Mouse (Mus musculus) intestine, embryonic 16.5 days (tissue): Measurements from ENCODE around the gene Cc2d2a. TPM values are rescaled to one million over a fixed set of nuclear protein-coding genes. Genes with fewer than 3 reads are reported as not detected.

Experiments
- ATAC-seq: fragments of 200-750 bp; cut with Nextera tagmentation; 2 replicates; pipeline ENCODE4 v1.8.0; 2017; ENCODE audit warnings: moderate TSS enrichment, moderate library complexity
- H3K27ac ChIP-seq: fragments of 300-500 bp; sonication (generic); 2 replicates; pipeline ENCODE4 v1.5.1; 2014; ENCODE audit warnings: mild to moderate bottlenecking, low read length
- H3K27me3 ChIP-seq: fragments of 300-500 bp; sonication (generic); replicated peaks from 2 replicates; pipeline ENCODE4 v1.6.1; 2014; ENCODE audit warnings: low read length, control low read depth, mixed read lengths; ENCODE audit not compliant: control insufficient read depth, insufficient read depth
- H3K36me3 ChIP-seq: fragments of 300-500 bp; sonication (generic); 2 replicates; pipeline ENCODE4 v1.6.1; 2014; ENCODE audit warnings: low read length, control low read depth; ENCODE audit not compliant: control insufficient read depth, insufficient read depth
- H3K4me1 ChIP-seq: fragments of 300-500 bp; sonication (generic); 2 replicates; pipeline ENCODE4 v1.6.1; 2014; ENCODE audit warnings: low read length, control low read depth, mixed read lengths; ENCODE audit not compliant: control insufficient read depth, insufficient read depth
- H3K4me2 ChIP-seq: fragments of 300-500 bp; sonication (generic); 2 replicates; pipeline ENCODE4 v1.6.1; 2014; ENCODE audit warnings: low read depth, low read length, control low read depth
- H3K4me3 ChIP-seq: fragments of 300-500 bp; sonication (generic); 2 replicates; pipeline ENCODE4 v1.5.1; 2014; ENCODE audit warnings: mild to moderate bottlenecking, low read length
- H3K9ac ChIP-seq: fragments of 300-500 bp; sonication (generic); 2 replicates; pipeline ENCODE4 v1.6.1; 2014; ENCODE audit warnings: low read depth, low read length
- H3K9me3 ChIP-seq: fragments of 300-500 bp; sonication (generic); 2 replicates; pipeline ENCODE4 v1.6.1; 2016; ENCODE audit warnings: low read length, control low read depth; ENCODE audit not compliant: control insufficient read depth
- WGBS: fragments of 180-500 bp; shearing (Covaris S2); extraction: QIAGEN DNeasy Blood & Tissue Kit; methylation state at CpG from one replicate; pipeline ENCODE4 v1.1.7; 2014; 5-methylcytosine and 5-hydroxymethylcytosine counted together
- polyA plus RNA-seq: library from polyadenylated mRNA; unstranded; fragments of >200 nt; fragmentation: Nextera tagmentation; extraction: Ambion mirVana; gene quantifications from 2 replicates; pipeline ENCODE4 v1.2.1, GENCODE M21; 2015

Cc2d2a gene
- polyA plus RNA-seq: 8.1 and 8.7 TPM in 2 replicates

GRCm38 (mm10) chr5:43661997-43662961, at the start of gene Cc2d2a:
Gene Cc2d2a (plus strand): TSS chr5:43662346.
- peak within 1 kb of the TSS; percentile 79 for H3K27ac ChIP-seq

GRCm38 (mm10) chr5:43621575-43622299, 40.4 kb upstream of the Cc2d2a start:
- Histone ChIP-seq H3K4me1 (no peaks in the 10 kb centered on the region), H3K27me3 (no peaks in the 10 kb centered on the region), H3K4me2 (no peak overlapping the region), H3K9me3 (no peaks in the 10 kb centered on the region), H3K9ac (no peak overlapping the region), H3K27ac (no peak overlapping the region), H3K36me3 (no peaks in the 10 kb centered on the region), H3K4me3 (no peak overlapping the region)
- no peak for ATAC-seq
- WGBS: 71% methylated on average over 7 of the region's 7 CpGs

More at GRCm38 (mm10) chr5:43661997-43662961, at the start of gene Cc2d2a:
- Histone ChIP-seq H3K36me3 (no peaks in the 10 kb centered on the region), H3K4me3 (peak within 1 kb of the TSS; percentile 48), H3K27me3 (no peaks in the 10 kb centered on the region), H3K9me3 (no peaks in the 10 kb centered on the region), H3K4me1 (0 out of 2 replicates have a peak, but pooled peaks cover 8% of the 10 kb centered on the region), H3K4me2 (peak within 1 kb of the TSS; percentile 68), H3K9ac (peak within 1 kb of the TSS; percentile 57)
- 4% methylated on average over 19 of the region's 19 CpGs for WGBS
- ATAC-seq: peak; percentile 83

- no peaks in the 10 kb centered on the region for H3K4me1 ChIP-seq
- H3K36me3 ChIP-seq: no peaks in the 10 kb centered on the region
- 82% methylated on average over 4 of the region's 4 CpGs for WGBS
- ATAC-seq: no peak
- no peak overlapping the region for H3K4me3 ChIP-seq
- no peak overlapping the region for H3K9ac ChIP-seq
- H3K27ac ChIP-seq: no peak overlapping the region
- no peaks in the 10 kb centered on the region for H3K9me3 ChIP-seq
- no peak overlapping the region for H3K4me2 ChIP-seq
- no peaks in the 10 kb centered on the region for H3K27me3 ChIP-seq
Measured at GRCm38 (mm10) chr5:43625407-43625806, 36.7 kb upstream of the Cc2d2a start.

GRCm38 (mm10) chr5:43634071-43634601, 28.0 kb upstream of the Cc2d2a start:
- Histone ChIP-seq H3K4me3 (no peak overlapping the region), H3K4me1 (no peaks in the 10 kb centered on the region), H3K9me3 (no peaks in the 10 kb centered on the region), H3K36me3 (no peaks in the 10 kb centered on the region), H3K27ac (no peak overlapping the region), H3K9ac (no peak overlapping the region), H3K4me2 (no peak overlapping the region), H3K27me3 (no peaks in the 10 kb centered on the region)
- no peak for ATAC-seq
- WGBS: 76% methylated on average over 5 of the region's 5 CpGs

- ATAC-seq: peak; percentile 18; the same call in 1 of the 2 replicates
- no peaks in the 10 kb centered on the region for H3K4me1 ChIP-seq
- H3K27me3 ChIP-seq: no peaks in the 10 kb centered on the region
- no peak overlapping the region for H3K27ac ChIP-seq
- H3K4me2 ChIP-seq: no peak overlapping the region
- H3K9ac ChIP-seq: no peak overlapping the region
- 29% methylated on average over 9 of the region's 9 CpGs for WGBS
- H3K9me3 ChIP-seq: no peaks in the 10 kb centered on the region
- H3K36me3 ChIP-seq: no peaks in the 10 kb centered on the region
- H3K4me3 ChIP-seq: no peak overlapping the region
Measured at GRCm38 (mm10) chr5:43634602-43635081, 27.5 kb upstream of the Cc2d2a start.

GRCm38 (mm10) chr5:43645020-43645419, 17.1 kb upstream of the Cc2d2a start:
- Histone ChIP-seq H3K4me1 (no peaks in the 10 kb centered on the region), H3K27me3 (no peaks in the 10 kb centered on the region), H3K4me2 (no peak overlapping the region), H3K4me3 (no peak overlapping the region), H3K9ac (no peak overlapping the region), H3K36me3 (no peaks in the 10 kb centered on the region), H3K27ac (no peak overlapping the region), H3K9me3 (no peaks in the 10 kb centered on the region)
- WGBS: 67% methylated on average over 4 of the region's 4 CpGs
- no peak for ATAC-seq

GRCm38 (mm10) chr5:43647098-43647774, 14.9 kb upstream of the Cc2d2a start:
- H3K4me2 ChIP-seq: no peak overlapping the region
- no peaks in the 10 kb centered on the region for H3K36me3 ChIP-seq
- WGBS: 74% methylated on average over 12 of the region's 12 CpGs
- H3K27ac ChIP-seq: no peak overlapping the region
- no peak overlapping the region for H3K4me3 ChIP-seq
- ATAC-seq: no peak
- H3K27me3 ChIP-seq: no peaks in the 10 kb centered on the region
- no peaks in the 10 kb centered on the region for H3K9me3 ChIP-seq
- H3K9ac ChIP-seq: no peak overlapping the region
- no peaks in the 10 kb centered on the region for H3K4me1 ChIP-seq

GRCm38 (mm10) chr5:43661498-43661897, 648 bp upstream of the Cc2d2a start:
- Histone ChIP-seq H3K9me3 (no peaks in the 10 kb centered on the region), H3K4me2 (peak overlapping the region; percentile 68; the same call in 1 of the 2 replicates), H3K9ac (no peak overlapping the region), H3K4me1 (0 out of 2 replicates have a peak, but pooled peaks cover 8% of the 10 kb centered on the region), H3K36me3 (no peaks in the 10 kb centered on the region), H3K27ac (peak overlapping the region; percentile 79), H3K27me3 (no peaks in the 10 kb centered on the region), H3K4me3 (no peak overlapping the region; the same call in 1 of the 2 replicates)
- WGBS: 87% methylated on average over 3 of the region's 3 CpGs
- no peak for ATAC-seq
